Mouse (Mus musculus) frontal cortex, postnatal 25 days (tissue): ENCODE results near the gene Pctp.

Source experiments
- DNase-seq, 2 experiments: peaks; one replicate each; pipeline ENCODE4 v3.0.0; 2022; ENCODE audit warnings: low spot score in 2 of 2

Pctp gene

GRCm38 (mm10) chr11:90007791-90008531 is 5.3 kb upstream of the Pctp start:
- no peak for DNase-seq

- DNase-seq, result no peak
Observed at GRCm38 (mm10) chr11:90006111-90006510, 3.4 kb upstream of the Pctp start.

GRCm38 (mm10) chr11:90003386-90003785 is 692 bp upstream of the Pctp start:
- DNase-seq, result no peak

- DNase-seq, result no peak
Observed at GRCm38 (mm10) chr11:90002987-90003348, 274 bp upstream of the Pctp start.

GRCm38 (mm10) chr11:90001396-90002230 is 1.1 kb downstream of the Pctp start:
- DNase-seq, result no peak

- DNase-seq, result no peak
Observed at GRCm38 (mm10) chr11:90000666-90001065, 2.0 kb downstream of the Pctp start.

GRCm38 (mm10) chr11:89998996-89999770 is 3.5 kb downstream of the Pctp start:
- DNase-seq, result no peak

- no peak for DNase-seq
Observed at GRCm38 (mm10) chr11:89996856-89997255, 5.8 kb downstream of the Pctp start.

- DNase-seq, result no peak
Observed at GRCm38 (mm10) chr11:89996406-89996805, 6.3 kb downstream of the Pctp start.

GRCm38 (mm10) chr11:89995596-89995995 is 7.1 kb downstream of the Pctp start:
- no peak for DNase-seq

- no peak for DNase-seq
Observed at GRCm38 (mm10) chr11:89994706-89995105, 8.0 kb downstream of the Pctp start.

- no peak for DNase-seq
Observed at GRCm38 (mm10) chr11:89991661-89992060, 11.0 kb downstream of the Pctp start.

- peak; percentile 33 to 58 for DNase-seq
Observed at GRCm38 (mm10) chr11:89988936-89989589, 13.6 kb downstream of the Pctp start.

GRCm38 (mm10) chr11:89986516-89986915 is 16.2 kb downstream of the Pctp start:
- DNase-seq, result no peak

- DNase-seq, result no peak
Observed at GRCm38 (mm10) chr11:89985200-89986187, 17.2 kb downstream of the Pctp start.

GRCm38 (mm10) chr11:89984436-89984835 is 18.3 kb downstream of the Pctp start:
- DNase-seq, result no peak

GRCm38 (mm10) chr11:89982918-89983317 is 19.8 kb downstream of the Pctp start:
- DNase-seq, result no peak

GRCm38 (mm10) chr11:89980106-89980505 is 22.6 kb downstream of the Pctp start:
- no peak for DNase-seq

GRCm38 (mm10) chr11:89978914-89979818 is 23.5 kb downstream of the Pctp start:
- no peak for DNase-seq
